Mouse (Mus musculus): ENCODE measurements around the gene Wif1. TPM values are rescaled to one million over a fixed set of nuclear protein-coding genes. Genes with fewer than 3 reads are reported as not detected.
A peak's percentile ranks its signal among the peaks of the same experiment; 100 is the strongest.

Gene Wif1
- polyA plus RNA-seq (2017; shearing (Covaris generic)) = not detected

DNA sequence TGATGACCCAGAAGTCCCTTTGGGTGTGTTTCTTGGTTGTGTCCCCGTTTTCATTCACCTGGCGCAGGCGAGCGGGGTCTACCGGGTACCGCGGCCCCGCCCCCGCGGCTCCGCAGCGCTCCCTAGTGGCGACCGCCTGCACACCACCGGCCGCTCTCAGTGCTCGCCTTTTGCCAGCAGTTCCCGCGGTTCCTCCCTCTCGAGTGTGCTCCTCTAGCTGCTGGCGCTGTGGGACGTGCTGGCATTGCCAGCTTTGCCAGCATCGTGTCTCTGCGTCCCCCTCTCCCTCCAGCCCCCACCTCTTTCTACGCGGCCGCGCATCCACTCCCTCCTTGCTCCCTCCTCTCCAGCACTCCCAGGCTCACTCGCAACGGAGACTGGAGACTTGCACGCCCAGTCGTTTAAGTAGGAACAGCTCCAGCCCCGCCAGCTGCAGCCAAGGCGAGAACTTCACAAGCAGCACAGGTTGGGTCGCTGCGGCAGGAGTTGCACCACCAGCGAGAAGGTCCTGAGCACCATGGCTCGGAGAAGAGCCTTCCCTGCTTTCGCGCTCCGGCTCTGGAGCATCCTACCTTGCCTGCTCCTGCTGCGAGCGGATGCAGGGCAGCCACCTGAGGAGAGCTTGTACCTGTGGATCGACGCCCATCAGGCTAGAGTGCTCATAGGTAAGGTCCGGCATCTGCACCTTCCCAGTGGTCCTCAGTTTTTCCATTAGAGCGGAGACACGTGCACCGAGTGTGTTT is at the start of gene Wif1:
Gene Wif1, plus strand, starts transcription at position 135 of the 743 bp plus-strand sequence.
- ATAC-seq = peak; percentile 75

GRCm38 (mm10) chr10:121002135-121002534 is 31.6 kb upstream of the Wif1 start:
- ATAC-seq = no peak

- ATAC-seq = no peak
These were observed 22.3 kb upstream of the Wif1 start for GRCm38 (mm10) chr10:121011496-121011895.

DNA sequence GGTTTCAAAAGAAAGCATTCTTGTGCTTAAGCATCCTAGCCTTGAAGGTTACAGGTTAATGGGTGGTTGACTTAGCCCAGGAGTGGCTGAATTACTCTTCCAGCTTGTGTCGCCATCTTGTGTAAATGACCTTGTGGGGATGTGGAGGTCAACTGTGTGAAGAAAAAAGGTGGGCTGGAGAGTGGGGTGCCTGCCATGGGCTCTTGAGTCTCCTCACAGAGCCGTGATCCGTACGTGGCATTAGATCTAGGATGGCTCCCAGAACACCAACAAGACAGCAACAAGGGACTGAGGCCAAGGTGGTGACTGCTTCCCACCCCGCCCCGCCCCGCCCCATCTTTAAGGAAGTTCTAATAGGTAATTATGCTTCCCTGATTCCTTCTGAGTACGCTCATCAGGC is 17.5 kb upstream of the Wif1 start:
- no peak for ATAC-seq

- no peak for ATAC-seq
These were observed 16.9 kb upstream of the Wif1 start for GRCm38 (mm10) chr10:121016711-121017503.

- no peak for ATAC-seq
These were observed 10.8 kb upstream of the Wif1 start for GRCm38 (mm10) chr10:121022951-121023350.

DNA sequence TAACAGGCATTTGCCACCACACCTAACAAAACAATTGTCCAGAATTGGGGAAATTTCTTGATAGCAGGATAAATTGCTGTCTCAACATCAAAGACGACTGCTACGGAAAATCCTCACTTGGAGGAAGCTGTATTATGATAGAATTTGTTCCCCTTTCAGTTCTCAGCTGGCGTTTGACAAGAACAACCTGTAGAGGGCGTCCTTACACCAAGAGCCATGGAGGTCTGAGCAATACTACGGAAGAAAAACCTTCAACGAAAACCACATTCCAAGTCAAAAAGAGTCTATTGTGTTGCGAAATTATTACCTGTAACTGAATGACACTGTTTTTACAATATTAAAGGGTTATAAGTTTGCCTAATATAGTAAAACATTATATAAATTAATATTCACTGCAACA is 2.0 kb upstream of the Wif1 start:
- no peak for ATAC-seq

- ATAC-seq = peak; percentile 53
These were observed 500 bp upstream of the Wif1 start for GRCm38 (mm10) chr10:121033128-121033791.

- no peak for ATAC-seq
These were observed 798 bp downstream of the Wif1 start for GRCm38 (mm10) chr10:121034569-121034947.

DNA sequence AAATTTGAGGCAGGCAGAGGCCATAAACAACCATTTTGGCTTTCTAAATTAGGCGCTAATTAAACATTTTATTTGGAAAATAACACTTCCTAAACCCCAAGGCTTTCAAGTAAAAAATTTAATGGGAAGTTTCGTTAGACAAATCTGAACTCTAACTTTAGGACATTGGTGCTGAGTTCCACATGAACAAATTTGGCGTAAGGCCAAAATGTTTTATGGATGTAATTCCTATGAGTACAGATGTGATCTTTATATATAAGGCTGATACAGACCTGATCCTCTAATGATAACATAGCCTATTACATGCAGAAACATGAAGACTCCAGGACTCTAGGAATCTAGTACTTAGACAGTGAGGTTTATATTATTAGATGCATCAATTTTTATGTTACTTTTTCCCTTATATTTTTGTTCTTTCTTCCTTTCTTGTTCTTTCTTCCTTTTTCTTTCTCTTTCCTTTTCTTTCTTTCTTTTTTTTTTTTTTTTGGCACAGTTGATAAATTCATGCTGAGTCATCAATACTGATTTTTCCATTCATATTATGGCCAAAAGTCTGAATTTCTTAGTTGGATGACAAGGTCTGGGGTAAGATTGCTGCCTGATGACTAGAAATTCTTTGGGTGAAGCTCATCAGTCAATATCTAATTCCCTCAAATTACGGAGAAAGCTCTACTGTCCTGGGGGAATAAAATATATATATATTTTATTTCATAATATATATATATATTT is 5.0 kb downstream of the Wif1 start:
- no peak for ATAC-seq

DNA sequence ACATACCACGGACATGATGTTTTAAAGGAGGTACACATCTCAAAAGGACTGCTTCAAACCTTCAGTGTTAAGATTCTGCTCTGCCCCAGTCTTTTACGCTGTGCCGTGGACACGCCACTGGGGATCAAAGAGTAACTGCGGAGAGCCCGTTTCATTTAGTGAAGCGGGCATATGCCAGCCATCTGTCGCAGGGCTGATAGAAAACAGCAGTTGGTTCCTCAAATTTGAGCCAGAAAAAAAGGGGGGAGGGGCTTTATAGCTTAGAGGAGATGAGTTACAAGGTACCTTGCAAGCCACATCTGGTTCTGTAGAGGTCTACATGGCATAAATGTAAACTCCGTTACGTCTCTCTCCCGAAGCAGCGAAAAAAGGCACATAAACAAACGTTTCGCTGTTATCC is 7.2 kb downstream of the Wif1 start:
- ATAC-seq = no peak

GRCm38 (mm10) chr10:121047440-121047839 is 13.7 kb downstream of the Wif1 start:
- ATAC-seq = no peak

DNA sequence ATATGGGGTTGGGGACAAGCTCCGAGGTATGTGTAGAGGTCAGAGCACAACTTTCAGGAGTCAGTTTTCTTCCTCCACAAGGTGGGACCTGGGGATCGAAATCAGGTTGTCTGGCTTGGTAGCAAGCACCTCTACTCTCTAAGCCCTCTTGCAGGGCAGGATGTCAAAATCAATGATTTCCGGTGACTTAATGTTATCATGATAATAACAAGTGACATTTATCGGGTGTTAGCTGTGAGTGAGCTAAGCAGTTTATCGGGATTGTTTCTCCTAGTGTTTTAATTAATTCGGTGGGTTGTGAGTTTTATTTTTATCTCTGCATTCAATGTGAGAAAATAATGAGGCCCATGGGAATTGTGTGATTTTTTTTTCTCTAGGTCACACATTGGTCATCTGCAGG is 18.3 kb downstream of the Wif1 start:
- ATAC-seq = no peak

DNA sequence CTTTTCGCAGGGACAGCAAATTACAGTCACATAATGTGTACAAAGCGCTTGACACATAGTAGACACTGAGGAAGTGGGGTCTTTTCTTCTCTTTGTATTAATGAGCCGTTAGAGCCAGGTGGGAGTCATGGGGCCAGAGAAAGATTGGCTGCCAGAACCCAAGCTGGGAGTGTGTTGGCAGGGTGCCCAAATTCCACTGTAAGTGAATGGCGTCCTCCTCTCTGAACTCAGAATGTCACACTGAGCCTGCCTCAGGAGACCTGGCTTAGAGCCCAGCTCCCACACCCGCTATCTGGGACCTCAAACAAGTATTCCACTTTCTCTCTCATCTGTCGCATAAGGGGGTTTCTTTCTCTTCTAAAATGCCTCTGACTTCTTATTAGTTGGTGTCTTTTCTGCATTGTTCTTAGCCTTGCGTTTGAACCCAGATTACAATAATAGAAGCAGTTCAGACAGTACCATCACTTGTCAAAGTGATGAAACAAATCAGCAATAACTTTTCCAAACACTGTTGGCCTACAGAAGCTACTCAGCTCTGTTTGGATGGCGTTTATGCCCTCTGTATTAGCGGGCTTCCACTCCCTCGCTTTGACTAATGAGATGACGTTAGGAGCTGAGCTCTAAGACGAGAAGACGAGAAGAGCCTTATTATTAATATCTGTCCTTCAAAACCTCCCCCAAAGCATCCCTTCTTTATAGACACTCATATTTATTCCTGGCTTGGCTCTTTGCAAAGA is 21.9 kb downstream of the Wif1 start:
- no peak for ATAC-seq

DNA sequence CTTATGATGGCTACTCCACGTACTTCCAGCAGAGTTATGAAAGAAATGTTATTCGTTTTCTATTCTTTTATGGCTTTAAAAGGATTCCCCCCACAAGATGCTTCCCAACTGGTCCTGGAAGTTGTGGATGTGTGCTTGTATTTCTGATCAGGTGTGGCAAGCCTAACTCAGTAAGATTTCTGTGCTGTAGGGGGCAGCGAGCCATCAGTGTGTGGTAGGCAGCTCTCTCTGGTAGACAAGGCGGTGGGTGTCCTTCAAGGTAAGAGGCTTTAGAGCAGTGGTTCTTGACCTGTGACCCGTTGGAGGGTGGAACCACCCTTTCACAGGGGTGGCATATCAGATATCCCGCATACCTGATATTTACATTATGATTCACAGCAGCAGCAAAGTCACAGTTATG is 23.1 kb downstream of the Wif1 start:
- ATAC-seq = no peak

- ATAC-seq = no peak
These were observed 25.6 kb downstream of the Wif1 start for GRCm38 (mm10) chr10:121059043-121060003.

DNA sequence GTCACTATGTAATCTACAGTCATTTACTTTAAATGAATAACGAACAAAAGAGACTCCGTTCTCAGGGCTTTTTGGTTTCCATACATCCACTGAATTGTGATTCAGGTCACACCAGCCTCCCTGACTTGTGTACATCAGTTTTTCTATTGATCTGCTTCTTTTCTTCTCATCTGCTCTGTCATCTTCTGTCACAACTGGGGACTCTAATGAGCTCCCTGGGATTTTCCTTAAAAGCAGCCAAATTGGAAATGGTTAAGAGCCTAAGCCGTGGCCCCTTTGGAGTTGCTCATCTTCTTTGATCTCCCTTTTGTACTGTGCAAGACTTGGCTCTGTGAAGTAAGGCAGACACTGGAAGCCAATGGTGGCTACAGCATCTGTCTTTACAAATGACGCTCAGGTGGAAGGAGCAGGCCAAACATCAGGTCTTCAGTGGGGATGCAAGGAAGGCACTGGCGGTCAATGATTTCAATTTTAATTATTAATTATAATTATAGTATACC is 27.6 kb downstream of the Wif1 start:
- ATAC-seq = no peak

- no peak for ATAC-seq
These were observed 28.9 kb downstream of the Wif1 start for GRCm38 (mm10) chr10:121062704-121063103.

DNA sequence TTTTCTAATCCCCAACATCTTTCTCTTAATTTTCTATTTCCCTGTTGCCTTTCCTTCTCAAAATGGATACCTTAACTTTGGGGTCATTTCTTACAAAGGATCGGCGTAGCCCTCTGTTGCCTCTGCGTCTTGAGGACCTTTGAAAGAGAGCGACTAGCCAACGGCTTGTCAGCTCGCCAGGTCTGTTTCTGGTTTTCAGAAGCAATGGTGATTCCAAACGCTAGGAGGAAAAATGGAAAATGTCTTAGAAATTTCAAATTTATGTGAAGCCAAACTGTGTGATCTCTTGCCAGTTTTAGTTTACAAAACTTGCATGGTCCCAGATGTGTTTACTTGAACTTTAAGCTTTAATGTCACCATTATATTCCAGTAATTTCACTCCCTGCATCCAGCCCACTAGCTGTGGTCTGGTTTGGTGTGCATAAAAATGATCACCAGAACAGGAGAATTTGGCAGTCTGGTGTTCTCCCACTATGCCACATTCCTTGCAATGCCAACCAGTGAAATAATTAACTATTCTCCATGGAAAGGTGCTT is 33.7 kb downstream of the Wif1 start:
- ATAC-seq = no peak

GRCm38 (mm10) chr10:121068003-121068402 is 34.2 kb downstream of the Wif1 start:
- no peak for ATAC-seq

Data from inflammation-experienced regulatory T-cells, adult 6 months (primary cell).